Mouse (Mus musculus) liver, adult 2 months (tissue): ENCODE measurements around the gene Eme1.

Experiments
- CTCF ChIP-seq: fragments of 200-500 bp; IDR thresholded peaks from 2 replicates; pipeline ENCODE4 v1.5.1; 2011; ENCODE audit warnings: low read depth, low read length, control low read depth
- POLR2A ChIP-seq: fragments of 200-500 bp; IDR thresholded peaks from 2 replicates; pipeline ENCODE4 v1.6.1; 2011; ENCODE audit warnings: low read length, control low read depth; ENCODE audit not compliant: insufficient read depth; ENCODE audit errors: extremely low read depth

- TF ChIP-seq POLR2A: no peak
- no peak for TF ChIP-seq CTCF
These were observed 44.1 kb upstream of the Eme1 start for GRCm38 (mm10) chr11:94697703-94698464.
